Mouse (Mus musculus) liver, embryonic 11.5 days (tissue): Measurements from ENCODE around the gene Gm9817. TPM values are rescaled to one million over a fixed set of nuclear protein-coding genes. Genes with fewer than 3 reads are reported as not detected.

Source experiments
- ATAC-seq: fragments of 200-750 bp; cut with Nextera tagmentation; replicated peaks from 2 replicates; pipeline ENCODE4 v1.8.0; 2017; ENCODE audit warnings: moderate number of reproducible peaks, mild to moderate bottlenecking, moderate TSS enrichment, moderate library complexity; ENCODE audit not compliant: low FRiP score
- DNase-seq: peaks from one replicate; pipeline ENCODE4 v3.0.0-alpha.2; 2017; ENCODE audit warnings: low spot score
- H3K27ac ChIP-seq: fragments of 300-500 bp; sonication (generic); 2 replicates; pipeline ENCODE4 v1.5.1; 2014; ENCODE audit warnings: mild to moderate bottlenecking, low read depth, low read length, control low read depth
- H3K27me3 ChIP-seq: fragments of 300-500 bp; sonication (generic); replicated peaks from 2 replicates; pipeline ENCODE4 v1.6.1; 2014; ENCODE audit warnings: low read length, mixed read lengths; ENCODE audit not compliant: control insufficient read depth, insufficient read depth
- H3K36me3 ChIP-seq: fragments of 300-500 bp; sonication (generic); 2 replicates; pipeline ENCODE4 v1.6.1; 2014; ENCODE audit warnings: mild to moderate bottlenecking, low read length, moderate library complexity, mixed read lengths; ENCODE audit not compliant: control insufficient read depth, insufficient read depth
- H3K4me1 ChIP-seq: fragments of 300-500 bp; sonication (generic); replicated peaks from 2 replicates; pipeline ENCODE4 v1.6.1; 2014; ENCODE audit warnings: low read length, mixed read lengths; ENCODE audit not compliant: control insufficient read depth, insufficient read depth
- H3K4me2 ChIP-seq: fragments of 300-500 bp; sonication (generic); 2 replicates; pipeline ENCODE4 v1.6.1; 2014; ENCODE audit warnings: mild to moderate bottlenecking, control low read depth, moderate library complexity
- H3K4me3 ChIP-seq: fragments of 300-500 bp; sonication (generic); 2 replicates; pipeline ENCODE4 v1.5.1; 2014; ENCODE audit warnings: low read depth, low read length, control low read depth
- H3K9ac ChIP-seq: fragments of 300-500 bp; sonication (generic); 2 replicates; pipeline ENCODE4 v1.6.1; 2014; ENCODE audit warnings: low read depth, low read length, control low read depth
- H3K9me3 ChIP-seq: fragments of 300-500 bp; sonication (generic); 2 replicates; pipeline ENCODE4 v1.6.1; 2016; ENCODE audit warnings: low read length, inconsistent platforms, mixed read lengths; ENCODE audit not compliant: control insufficient read depth
- WGBS: fragments of 180-500 bp; shearing (Covaris S2); extraction: QIAGEN DNeasy Blood & Tissue Kit; methylation state at CpG from one replicate; pipeline ENCODE4 v1.1.7; 2014; 5-methylcytosine and 5-hydroxymethylcytosine counted together
- polyA plus RNA-seq: library from polyadenylated mRNA; unstranded; fragments of >200 nt; fragmentation: Nextera tagmentation; extraction: Ambion mirVana; gene quantifications from 2 replicates; pipeline ENCODE4 v1.2.1, GENCODE M21; 2014

The Gm9817 gene
- polyA plus RNA-seq, 1 experiment from 2014 or later = not detected

- ATAC-seq (no peak), DNase-seq (no peak)
- H3K9ac ChIP-seq = no peak overlapping the region
- H3K36me3 ChIP-seq = no peaks in the 10 kb centered on the region
- H3K27ac ChIP-seq = no peak overlapping the region
- WGBS = 82% methylated on average over 6 of the region's 6 CpGs
- no peaks in the 10 kb centered on the region for H3K4me1 ChIP-seq
- H3K9me3 ChIP-seq = no peaks in the 10 kb centered on the region
- H3K4me2 ChIP-seq = no peak overlapping the region
- H3K4me3 ChIP-seq = no peak overlapping the region
- peaks cover 4% of the 10 kb centered on the region; the same call in 1 of the 2 replicates for H3K27me3 ChIP-seq
These were observed 8.1 kb upstream of the Gm9817 start for GRCm38 (mm10) chr13:45070366-45070765.

GRCm38 (mm10) chr13:45075012-45075411 lies 3.5 kb upstream of the Gm9817 start:
- Histone ChIP-seq H3K4me2 (no peak overlapping the region), H3K9me3 (no peaks in the 10 kb centered on the region), H3K27me3 (peaks cover 17% of the 10 kb centered on the region), H3K9ac (no peak overlapping the region), H3K36me3 (no peaks in the 10 kb centered on the region), H3K4me3 (no peak overlapping the region), H3K4me1 (no peaks in the 10 kb centered on the region), H3K27ac (no peak overlapping the region)
- DNase-seq = no peak
- ATAC-seq = no peak

DNA sequence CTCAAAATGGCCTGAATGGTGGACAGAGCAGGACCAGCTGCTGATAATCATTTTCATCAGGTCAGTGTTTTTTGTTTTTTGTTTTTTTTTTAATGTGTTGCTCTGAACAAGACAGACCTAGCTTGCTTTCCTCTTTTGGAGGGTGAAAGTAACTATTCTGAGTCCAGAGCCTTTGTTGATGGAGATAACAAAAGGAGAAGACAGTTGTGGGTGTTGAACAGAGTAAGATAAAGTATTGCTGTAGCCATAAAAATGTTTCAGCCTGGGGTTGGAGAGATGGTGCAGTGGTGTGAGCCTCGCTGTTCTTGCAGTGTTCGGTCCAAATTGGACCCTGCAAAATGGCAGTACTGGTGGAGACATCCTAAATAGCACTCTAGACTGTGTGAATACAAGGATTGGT lies 2.8 kb upstream of the Gm9817 start:
- H3K27ac ChIP-seq = no peak overlapping the region
- H3K4me2 ChIP-seq = no peak overlapping the region
- H3K27me3 ChIP-seq = peaks cover 18% of the 10 kb centered on the region
- H3K4me3 ChIP-seq = no peak overlapping the region
- 86% methylated on average over 2 of the region's 2 CpGs for WGBS
- ATAC-seq (no peak), DNase-seq (no peak)
- no peak overlapping the region for H3K9ac ChIP-seq
- no peaks in the 10 kb centered on the region for H3K4me1 ChIP-seq
- H3K36me3 ChIP-seq = no peaks in the 10 kb centered on the region
- H3K9me3 ChIP-seq = no peaks in the 10 kb centered on the region

- H3K4me1 ChIP-seq = no peaks in the 10 kb centered on the region
- peaks cover 5% of the 10 kb centered on the region; the same call in 1 of the 2 replicates for H3K9me3 ChIP-seq
- H3K27ac ChIP-seq = no peak overlapping the region
- no peak overlapping the region for H3K4me3 ChIP-seq
- no peak overlapping the region for H3K9ac ChIP-seq
- ATAC-seq (no peak), DNase-seq (no peak)
- no peak overlapping the region for H3K4me2 ChIP-seq
- H3K36me3 ChIP-seq = no peaks in the 10 kb centered on the region
- WGBS = 89% methylated on average over 3 of the region's 3 CpGs
- H3K27me3 ChIP-seq = peaks cover 21% of the 10 kb centered on the region
These were observed 2.3 kb downstream of the Gm9817 start for GRCm38 (mm10) chr13:45080771-45081170.

DNA sequence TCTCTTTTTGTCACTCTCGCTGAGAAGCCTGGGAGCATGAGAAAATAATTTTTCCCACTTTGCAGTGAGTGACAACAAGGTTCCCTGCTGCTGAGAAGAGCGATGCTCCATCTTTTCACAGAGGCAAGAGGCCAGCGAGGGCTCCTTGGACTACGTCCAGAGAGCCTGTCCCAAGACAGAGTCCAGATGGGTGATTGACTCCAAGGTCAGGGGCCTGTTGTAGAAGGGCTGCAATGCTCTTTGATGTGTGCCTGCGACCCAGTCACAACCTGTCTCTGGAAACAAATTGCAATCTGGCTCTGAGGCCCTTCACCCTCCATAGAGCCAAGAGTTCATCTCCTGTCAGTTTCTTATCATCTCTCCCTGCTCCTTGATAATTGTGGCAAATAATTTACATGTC lies 5.2 kb downstream of the Gm9817 start:
- H3K4me1 ChIP-seq = no peaks in the 10 kb centered on the region
- no peak overlapping the region for H3K4me3 ChIP-seq
- no peak overlapping the region for H3K9ac ChIP-seq
- WGBS = 51% methylated on average over 5 of the region's 5 CpGs
- no peak for ATAC-seq
- no peaks in the 10 kb centered on the region for H3K36me3 ChIP-seq
- no peak for DNase-seq
- H3K4me2 ChIP-seq = no peak overlapping the region
- no peak overlapping the region for H3K27ac ChIP-seq
- H3K27me3 ChIP-seq = peaks cover 23% of the 10 kb centered on the region
- H3K9me3 ChIP-seq = peaks cover 5% of the 10 kb centered on the region; the same call in 1 of the 2 replicates

DNA sequence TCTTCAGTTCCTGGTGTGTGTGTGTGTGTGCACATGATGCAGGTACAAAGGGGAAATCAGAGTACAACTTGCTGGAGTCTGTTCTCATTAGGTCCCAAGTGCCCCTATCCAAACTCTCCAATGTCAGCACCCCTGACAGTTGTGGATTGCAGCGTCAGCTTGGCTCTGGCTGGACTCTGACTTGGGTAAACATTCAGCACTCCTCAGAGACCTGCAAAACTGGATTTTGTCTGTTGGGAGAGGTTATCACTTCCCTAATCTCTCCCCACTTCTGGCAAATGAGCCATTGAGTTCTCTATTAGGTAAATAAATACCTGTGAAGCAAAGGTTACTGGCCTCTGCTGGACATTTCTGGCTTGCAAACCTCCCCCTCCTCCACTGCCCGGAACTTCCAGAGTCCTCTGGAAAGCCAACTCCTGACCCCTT lies 10.3 kb downstream of the Gm9817 start:
- no peak overlapping the region for H3K9ac ChIP-seq
- H3K4me2 ChIP-seq = no peak overlapping the region
- WGBS = 26% methylated on average over 2 of the region's 2 CpGs
- ATAC-seq (no peak; the same call in 1 of the 2 replicates), DNase-seq (no peak)
- H3K27ac ChIP-seq = no peak overlapping the region
- H3K4me3 ChIP-seq = no peak overlapping the region
- no peaks in the 10 kb centered on the region for H3K36me3 ChIP-seq
- 0 out of 2 replicates have a peak, but pooled peaks cover 2% of the 10 kb centered on the region for H3K4me1 ChIP-seq
- H3K9me3 ChIP-seq = no peaks in the 10 kb centered on the region
- peaks cover 32% of the 10 kb centered on the region for H3K27me3 ChIP-seq

DNA sequence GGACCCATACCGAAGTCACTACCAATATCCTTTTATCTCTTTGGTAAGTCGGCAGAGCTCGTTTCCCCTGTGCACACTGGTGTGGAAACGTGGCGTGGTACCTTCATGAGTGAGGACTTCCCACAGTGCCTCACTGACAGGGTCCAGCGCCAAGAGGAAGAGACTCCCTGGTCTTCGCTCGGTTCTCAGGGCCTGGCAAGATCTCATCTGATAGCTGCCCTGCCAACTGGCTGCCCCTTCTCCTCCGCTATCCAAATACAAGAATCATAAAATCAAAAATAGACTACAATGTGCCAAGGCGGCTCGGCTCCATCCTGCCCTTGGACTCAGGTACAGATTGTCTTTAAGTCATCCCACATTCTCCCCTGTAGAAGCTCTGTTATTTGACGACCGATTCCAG lies 11.4 kb downstream of the Gm9817 start:
- Histone ChIP-seq H3K9ac (no peak overlapping the region), H3K9me3 (no peaks in the 10 kb centered on the region), H3K4me2 (no peak overlapping the region), H3K36me3 (no peaks in the 10 kb centered on the region), H3K27me3 (peaks cover 42% of the 10 kb centered on the region), H3K27ac (no peak overlapping the region), H3K4me3 (no peak overlapping the region), H3K4me1 (0 out of 2 replicates have a peak, but pooled peaks cover 2% of the 10 kb centered on the region)
- 65% methylated on average over 13 of the region's 13 CpGs for WGBS
- DNase-seq = no peak
- ATAC-seq = no peak

DNA sequence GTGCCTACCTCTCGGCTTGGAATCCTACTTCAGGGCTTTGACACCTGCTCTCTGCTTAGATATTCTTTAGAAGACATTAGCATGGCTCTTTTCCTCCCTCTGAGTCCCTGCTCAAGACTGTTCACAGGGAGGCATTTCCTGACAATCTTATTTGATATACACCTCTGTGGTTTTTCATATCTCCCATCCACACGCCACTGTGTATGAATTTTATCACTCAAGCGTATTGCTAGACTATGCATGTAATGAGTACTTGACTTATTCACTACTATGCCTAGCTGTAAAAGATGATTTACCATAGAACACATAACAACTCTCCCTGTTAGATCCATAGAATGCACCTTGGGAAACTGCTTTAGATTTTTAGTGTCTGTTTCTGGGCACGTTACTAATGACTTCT lies 14.3 kb downstream of the Gm9817 start:
- H3K4me3 ChIP-seq = no peak overlapping the region
- 0 out of 2 replicates have a peak, but pooled peaks cover 2% of the 10 kb centered on the region for H3K4me1 ChIP-seq
- H3K4me2 ChIP-seq = no peak overlapping the region
- H3K27me3 ChIP-seq = peaks cover 39% of the 10 kb centered on the region
- no peak overlapping the region for H3K27ac ChIP-seq
- no peaks in the 10 kb centered on the region for H3K9me3 ChIP-seq
- WGBS = 68% methylated on average over 4 of the region's 4 CpGs
- H3K36me3 ChIP-seq = no peaks in the 10 kb centered on the region
- no peak overlapping the region for H3K9ac ChIP-seq
- no peak for ATAC-seq
- no peak for DNase-seq

GRCm38 (mm10) chr13:45095028-45095427 lies 16.5 kb downstream of the Gm9817 start:
- no peak for ATAC-seq
- Histone ChIP-seq H3K27ac (no peak overlapping the region), H3K9me3 (no peaks in the 10 kb centered on the region), H3K9ac (no peak overlapping the region), H3K27me3 (peaks cover 50% of the 10 kb centered on the region), H3K36me3 (no peaks in the 10 kb centered on the region), H3K4me3 (no peak overlapping the region), H3K4me1 (no peaks in the 10 kb centered on the region), H3K4me2 (no peak overlapping the region)
- WGBS = 84% methylated on average over 9 of the region's 9 CpGs
- no peak for DNase-seq
